In genomic region chr19:5745756-5746710, GRCm38 (mm10) we compare ENCODE assay signal across 8 mouse cellular contexts. TPM values are rescaled to one million over a fixed set of nuclear protein-coding genes. Genes with fewer than 3 reads are reported as not detected.
A peak's percentile ranks its signal among the peaks of the same experiment; 100 is the strongest.
DNase-seq lines count a peak whose midpoint lies in the region; ATAC-seq and TF ChIP-seq lines count a peak whose summit lies in the region.

No protein-coding gene starts in this region.

- H3K4me2 ChIP-seq in lung, embryonic 14.5 days = peak overlapping the region; percentile 60
- peak overlapping the region; percentile 48 for H3K4me2 ChIP-seq in embryonic facial prominence, embryonic 11.5 days (ENCODE audit: low read depth, low read length)
- H3K4me2 ChIP-seq in limb, embryonic 12.5 days = peak overlapping the region; percentile 64
- peak overlapping the region; percentile 57 for H3K4me2 ChIP-seq in neural tube, embryonic 15.5 days

- DNase-seq in lung, embryonic 14.5 days = no peak
- DNase-seq in lung, postnatal 4 days = no peak
- DNase-seq in embryonic facial prominence, embryonic 11.5 days (ENCODE audit: low spot score) = peak; percentile 60
- no peak for DNase-seq in natural killer cell, adult 2 months (ENCODE audit: low spot score in 2 of 2)
- DNase-seq in layer of hippocampus, adult 8-10 months (ENCODE audit: low spot score in 2 of 2) = no peak
- no peak for DNase-seq in ovary, postnatal 14 days (ENCODE audit: low spot score)

- no peak overlapping the region for H3K27ac ChIP-seq in lung, embryonic 14.5 days (ENCODE audit: low read depth)
- no peak overlapping the region for H3K27ac ChIP-seq in embryonic facial prominence, embryonic 11.5 days (replicated peaks; ENCODE audit: low read depth, low read length)
- peak overlapping the region; percentile 35; the same call in 1 of the 2 replicates for H3K27ac ChIP-seq in limb, embryonic 12.5 days
- peak overlapping the region; percentile 23; the same call in 1 of the 2 replicates for H3K27ac ChIP-seq in neural tube, embryonic 15.5 days (replicated peaks)

- H3K36me3 ChIP-seq in lung, embryonic 14.5 days (ENCODE audit: insufficient read depth) = peaks cover 20% of the 10 kb centered on the region; the same call in 1 of the 2 replicates
- no peaks in the 10 kb centered on the region for H3K36me3 ChIP-seq in embryonic facial prominence, embryonic 11.5 days (replicated peaks; ENCODE audit: control insufficient read depth, insufficient read depth, low read depth, low read length)
- no peaks in the 10 kb centered on the region for H3K36me3 ChIP-seq in limb, embryonic 12.5 days
- H3K36me3 ChIP-seq in neural tube, embryonic 15.5 days = no peaks in the 10 kb centered on the region

- peaks cover 32% of the 10 kb centered on the region for H3K4me1 ChIP-seq in lung, embryonic 14.5 days (ENCODE audit: insufficient read depth)
- peaks cover 14% of the 10 kb centered on the region for H3K4me1 ChIP-seq in embryonic facial prominence, embryonic 11.5 days (ENCODE audit: control insufficient read depth, insufficient read depth, low read length)
- H3K4me1 ChIP-seq in limb, embryonic 12.5 days (replicated peaks) = peaks cover 45% of the 10 kb centered on the region
- peaks cover 52% of the 10 kb centered on the region for H3K4me1 ChIP-seq in neural tube, embryonic 15.5 days

- no peak for ATAC-seq in lung, embryonic 14.5 days (ENCODE audit: insufficient read depth)
- ATAC-seq in embryonic facial prominence, embryonic 11.5 days (replicated peaks; ENCODE audit: insufficient number of reproducible peaks, low FRiP score, low TSS enrichment, low read depth) = no peak
- ATAC-seq in limb, embryonic 12.5 days (ENCODE audit: insufficient number of reproducible peaks, insufficient read depth, low FRiP score, low TSS enrichment, low read depth) = no peak
- ATAC-seq in neural tube, embryonic 15.5 days (ENCODE audit: low FRiP score) = peak; percentile 54

- 11% methylated on average over 35 of the region's 36 CpGs for WGBS in lung, embryonic 14.5 days
- WGBS in embryonic facial prominence, embryonic 11.5 days = 4% methylated on average over 33 of the region's 36 CpGs
- WGBS in limb, embryonic 12.5 days = 6% methylated on average over 36 of the region's 36 CpGs
- WGBS in neural tube, embryonic 15.5 days = 6% methylated on average over 36 of the region's 36 CpGs

- TF ChIP-seq CTCF in lung, embryonic 14.5 days (IDR thresholded peaks at IDR 0.05; ENCODE audit: low read depth) = no peak

- peak overlapping the region; percentile 20 for H3K4me3 ChIP-seq in lung, embryonic 14.5 days (ENCODE audit: low read depth, low read length)
- H3K4me3 ChIP-seq in embryonic facial prominence, embryonic 11.5 days (ENCODE audit: low read depth, low read length) = peak overlapping the region; percentile 20
- peak overlapping the region; percentile 32 for H3K4me3 ChIP-seq in limb, embryonic 12.5 days (replicated peaks)
- H3K4me3 ChIP-seq in neural tube, embryonic 15.5 days (replicated peaks) = peak overlapping the region; percentile 28

- no peaks in the 10 kb centered on the region for H3K9me3 ChIP-seq in lung, embryonic 14.5 days (ENCODE audit: low read depth, low read length)
- no peaks in the 10 kb centered on the region for H3K9me3 ChIP-seq in embryonic facial prominence, embryonic 11.5 days (replicated peaks; ENCODE audit: control insufficient read depth, low read length)
- no peaks in the 10 kb centered on the region for H3K9me3 ChIP-seq in limb, embryonic 12.5 days
- no peaks in the 10 kb centered on the region for H3K9me3 ChIP-seq in neural tube, embryonic 15.5 days (replicated peaks)

- peak overlapping the region; percentile 43 for H3K9ac ChIP-seq in lung, embryonic 14.5 days
- peak overlapping the region; percentile 46 for H3K9ac ChIP-seq in embryonic facial prominence, embryonic 11.5 days (replicated peaks; ENCODE audit: low read length)
- H3K9ac ChIP-seq in limb, embryonic 12.5 days (replicated peaks) = peak overlapping the region; percentile 50; the same call in 1 of the 2 replicates
- peak overlapping the region; percentile 44 for H3K9ac ChIP-seq in neural tube, embryonic 15.5 days (replicated peaks)

- H3K27me3 ChIP-seq in lung, embryonic 14.5 days (ENCODE audit: insufficient read depth, low read length) = peaks cover 20% of the 10 kb centered on the region
- peaks cover 31% of the 10 kb centered on the region for H3K27me3 ChIP-seq in embryonic facial prominence, embryonic 11.5 days (ENCODE audit: control insufficient read depth, insufficient read depth, low read length)
- H3K27me3 ChIP-seq in limb, embryonic 12.5 days = peaks cover 75% of the 10 kb centered on the region
- peaks cover 70% of the 10 kb centered on the region for H3K27me3 ChIP-seq in neural tube, embryonic 15.5 days (replicated peaks)

RNA-seq across cellular contexts. Expression of gene Ltbp3, which starts 5.3 kb away (rescaled TPM):
- 51.8 and 55.9 TPM in 2 replicates for polyA plus RNA-seq in lung, embryonic 14.5 days (2014; fragmentation: Nextera tagmentation; extraction: Ambion mirVana)
- 5.9 and 9.5 TPM in 2 replicates for polyA plus RNA-seq in embryonic facial prominence, embryonic 11.5 days (2014; fragmentation: Nextera tagmentation; extraction: Ambion mirVana)
- 17.0 and 30.3 TPM in 2 replicates for polyA plus RNA-seq in limb, embryonic 12.5 days (2016; fragmentation: Nextera tagmentation; extraction: Ambion mirVana)
- polyA plus RNA-seq in neural tube, embryonic 15.5 days (2015; fragmentation: Nextera tagmentation; extraction: Ambion mirVana) = 15.6 and 19.1 TPM in 2 replicates
- 10 to 100 TPM; 30.4 to 40.5 (median 33.1) TPM for total RNA-seq in layer of hippocampus, adult 8-10 months (2022)

RNA-seq across cellular contexts. Expression of gene Fam89b, which starts 16.6 kb away (rescaled TPM):
- polyA plus RNA-seq in lung, embryonic 14.5 days (2014; fragmentation: Nextera tagmentation; extraction: Ambion mirVana) = 108 and 116 TPM in 2 replicates
- polyA plus RNA-seq in embryonic facial prominence, embryonic 11.5 days (2014; fragmentation: Nextera tagmentation; extraction: Ambion mirVana) = 137 and 151 TPM in 2 replicates
- polyA plus RNA-seq in limb, embryonic 12.5 days (2016; fragmentation: Nextera tagmentation; extraction: Ambion mirVana) = 140 and 143 TPM in 2 replicates
- polyA plus RNA-seq in neural tube, embryonic 15.5 days (2015; fragmentation: Nextera tagmentation; extraction: Ambion mirVana) = 122 and 138 TPM in 2 replicates
- 10 to 100 TPM; 22.5 to 31.3 (median 27.4) TPM for total RNA-seq in layer of hippocampus, adult 8-10 months (2022)

RNA-seq across cellular contexts. Expression of gene Ehbp1l1, which starts 19.9 kb away (rescaled TPM):
- 15.5 and 17.4 TPM in 2 replicates for polyA plus RNA-seq in lung, embryonic 14.5 days (2014; fragmentation: Nextera tagmentation; extraction: Ambion mirVana)
- 4.5 and 5.5 TPM in 2 replicates for polyA plus RNA-seq in embryonic facial prominence, embryonic 11.5 days (2014; fragmentation: Nextera tagmentation; extraction: Ambion mirVana)
- polyA plus RNA-seq in limb, embryonic 12.5 days (2016; fragmentation: Nextera tagmentation; extraction: Ambion mirVana) = 15.9 and 16.5 TPM in 2 replicates
- 15.9 and 18.6 TPM in 2 replicates for polyA plus RNA-seq in neural tube, embryonic 15.5 days (2015; fragmentation: Nextera tagmentation; extraction: Ambion mirVana)
- total RNA-seq in layer of hippocampus, adult 8-10 months (2022) = 10 to 100 TPM; 12.4 to 17.8 (median 16.4) TPM

RNA-seq across cellular contexts. Expression of gene Scyl1, which starts 25.2 kb away (rescaled TPM):
- polyA plus RNA-seq in lung, embryonic 14.5 days (2014; fragmentation: Nextera tagmentation; extraction: Ambion mirVana) = 74.8 and 84.5 TPM in 2 replicates
- polyA plus RNA-seq in embryonic facial prominence, embryonic 11.5 days (2014; fragmentation: Nextera tagmentation; extraction: Ambion mirVana) = 53.9 and 55.0 TPM in 2 replicates
- polyA plus RNA-seq in limb, embryonic 12.5 days (2016; fragmentation: Nextera tagmentation; extraction: Ambion mirVana) = 74.9 and 78.0 TPM in 2 replicates
- polyA plus RNA-seq in neural tube, embryonic 15.5 days (2015; fragmentation: Nextera tagmentation; extraction: Ambion mirVana) = 81.6 and 83.1 TPM in 2 replicates
- 10 to 100 TPM; 77.7 to 94.4 (median 88.1) TPM for total RNA-seq in layer of hippocampus, adult 8-10 months (2022)

RNA-seq across cellular contexts. Expression of gene Kcnk7, which starts 41.9 kb away (rescaled TPM):
- 0.32 and 0.47 TPM in 2 replicates for polyA plus RNA-seq in lung, embryonic 14.5 days (2014; fragmentation: Nextera tagmentation; extraction: Ambion mirVana)
- polyA plus RNA-seq in embryonic facial prominence, embryonic 11.5 days (2014; fragmentation: Nextera tagmentation; extraction: Ambion mirVana) = not detected in 2 replicates
- polyA plus RNA-seq in limb, embryonic 12.5 days (2016; fragmentation: Nextera tagmentation; extraction: Ambion mirVana) = 0.40 TPM in 1 of 2 replicates, not detected in the other
- polyA plus RNA-seq in neural tube, embryonic 15.5 days (2015; fragmentation: Nextera tagmentation; extraction: Ambion mirVana) = 0.35 and 0.45 TPM in 2 replicates
- under 1 TPM in 1 of 4 experiments, not detected in 3; 0.43 TPM for total RNA-seq in layer of hippocampus, adult 8-10 months (2022)

Comparison
In these comparisons a context has a peak if more than half of its experiments do, and no peak if none do; other contexts are left out.
1. H3K27ac ChIP-seq: peak in limb, embryonic 12.5 days (single experiment) and neural tube, embryonic 15.5 days (single experiment); none in lung, embryonic 14.5 days (single experiment) and embryonic facial prominence, embryonic 11.5 days (single experiment).
2. Peak in every context shown above with its lines, with median percentiles within 50 percentile points of each other: H3K4me2 ChIP-seq, H3K4me3 ChIP-seq and H3K9ac ChIP-seq.